Mouse (Mus musculus) CD8-positive naive resting alpha-beta T cell, adult 2 months (primary cell): Measurements from ENCODE around the gene Ctcf.
A peak's percentile ranks its signal among the peaks of the same experiment; 100 is the strongest.

Experiments
- DNase-seq, 2 experiments: peaks; one replicate each; pipeline ENCODE4 v3.0.0; 2022; ENCODE audit warnings: low read depth in 2 of 2, low spot score in 2 of 2

Gene Ctcf

GRCm38 (mm10) chr8:105645205-105645604, 8.8 kb downstream of the Ctcf start:
- DNase-seq = no peak

- DNase-seq = no peak
These were observed 12.6 kb downstream of the Ctcf start for GRCm38 (mm10) chr8:105648929-105649328.

GRCm38 (mm10) chr8:105657641-105658040, 21.3 kb downstream of the Ctcf start:
- no peak for DNase-seq

- peak; percentile 35 to 55 for DNase-seq
These were observed 24.8 kb downstream of the Ctcf start for GRCm38 (mm10) chr8:105661167-105661566.

GRCm38 (mm10) chr8:105677891-105678290, 41.5 kb downstream of the Ctcf start:
- no peak for DNase-seq

- DNase-seq = no peak
These were observed 49.0 kb downstream of the Ctcf start for GRCm38 (mm10) chr8:105685325-105685724.

- DNase-seq = peak; percentile 84 to 95
These were observed 49.5 kb downstream of the Ctcf start, which contains the start of gene Carmil2 for GRCm38 (mm10) chr8:105685796-105686308. Carmil2 (plus strand) TSS chr8:105686274.

- no peak for DNase-seq
These were observed 50.2 kb downstream of the Ctcf start for GRCm38 (mm10) chr8:105686551-105686950.

GRCm38 (mm10) chr8:105687512-105687911, 51.1 kb downstream of the Ctcf start:
- DNase-seq = no peak

GRCm38 (mm10) chr8:105688242-105688752, 51.9 kb downstream of the Ctcf start:
- DNase-seq = no peak

GRCm38 (mm10) chr8:105689256-105689982, 53.1 kb downstream of the Ctcf start:
- no peak for DNase-seq

GRCm38 (mm10) chr8:105689983-105690360, 53.6 kb downstream of the Ctcf start:
- DNase-seq = no peak

GRCm38 (mm10) chr8:105690978-105691377, 54.6 kb downstream of the Ctcf start:
- no peak for DNase-seq

- DNase-seq = no peak
These were observed 56.2 kb downstream of the Ctcf start for GRCm38 (mm10) chr8:105692449-105693182.

- no peak for DNase-seq
These were observed 57.3 kb downstream of the Ctcf start for GRCm38 (mm10) chr8:105693648-105694047.

GRCm38 (mm10) chr8:105694051-105694799, 57.9 kb downstream of the Ctcf start:
- DNase-seq = no peak

GRCm38 (mm10) chr8:105695080-105695780, 58.9 kb downstream of the Ctcf start:
- no peak for DNase-seq

GRCm38 (mm10) chr8:105697196-105697780, 60.9 kb downstream of the Ctcf start:
- no peak for DNase-seq

GRCm38 (mm10) chr8:105698734-105699133, 62.4 kb downstream of the Ctcf start:
- no peak for DNase-seq

- DNase-seq = no peak
These were observed 63.3 kb downstream of the Ctcf start for GRCm38 (mm10) chr8:105699488-105700215.
